Mouse (Mus musculus) neural tube, embryonic 13.5 days (tissue): ENCODE measurements around the gene Vrk1. TPM values are rescaled to one million over a fixed set of nuclear protein-coding genes. Genes with fewer than 3 reads are reported as not detected.

Experiments
- ATAC-seq: fragments of 200-750 bp; cut with Nextera tagmentation; 2 replicates; pipeline ENCODE4 v1.8.0; 2017; ENCODE audit warnings: low read depth, mild to moderate bottlenecking, moderate TSS enrichment, moderate library complexity
- H3K27ac ChIP-seq: fragments of 300-500 bp; sonication (generic); replicated peaks from 2 replicates; pipeline ENCODE4 v1.5.1; 2015; ENCODE audit warnings: moderate library complexity, mild to moderate bottlenecking, inconsistent platforms
- H3K27me3 ChIP-seq: fragments of 300-500 bp; sonication (generic); 2 replicates; pipeline ENCODE4 v1.6.1; 2015; ENCODE audit warnings: mild to moderate bottlenecking, inconsistent platforms
- H3K36me3 ChIP-seq: fragments of 300-500 bp; sonication (generic); 2 replicates; pipeline ENCODE4 v1.6.1; 2015; ENCODE audit warnings: mild to moderate bottlenecking, inconsistent platforms
- H3K4me1 ChIP-seq: fragments of 300-500 bp; sonication (generic); replicated peaks from 2 replicates; pipeline ENCODE4 v1.6.1; 2015; ENCODE audit warnings: inconsistent platforms
- H3K4me2 ChIP-seq: fragments of 300-500 bp; sonication (generic); 2 replicates; pipeline ENCODE4 v1.6.1; 2015; ENCODE audit warnings: inconsistent platforms, mild to moderate bottlenecking, moderate library complexity
- H3K4me3 ChIP-seq: fragments of 300-500 bp; sonication (generic); 2 replicates; pipeline ENCODE4 v1.5.1; 2015; ENCODE audit warnings: mild to moderate bottlenecking, inconsistent platforms
- H3K9ac ChIP-seq: fragments of 300-500 bp; sonication (generic); 2 replicates; pipeline ENCODE4 v1.6.1; 2015; ENCODE audit warnings: moderate library complexity, mild to moderate bottlenecking, inconsistent platforms
- H3K9me3 ChIP-seq: fragments of 300-500 bp; sonication (generic); 2 replicates; pipeline ENCODE4 v1.6.1; 2016; ENCODE audit warnings: inconsistent platforms
- WGBS: fragments of 180-500 bp; shearing (Covaris S2); methylation state at CpG from one replicate; pipeline ENCODE4 v1.1.7; 2015; 5-methylcytosine and 5-hydroxymethylcytosine counted together
- polyA plus RNA-seq: library from polyadenylated mRNA; unstranded; fragments of >200 nt; fragmentation: Nextera tagmentation; extraction: Ambion mirVana; gene quantifications from 2 replicates; pipeline ENCODE4 v1.2.1, GENCODE M21; 2015

The Vrk1 gene
- polyA plus RNA-seq, 1 experiment from 2014 or later = 36.4 TPM

DNA sequence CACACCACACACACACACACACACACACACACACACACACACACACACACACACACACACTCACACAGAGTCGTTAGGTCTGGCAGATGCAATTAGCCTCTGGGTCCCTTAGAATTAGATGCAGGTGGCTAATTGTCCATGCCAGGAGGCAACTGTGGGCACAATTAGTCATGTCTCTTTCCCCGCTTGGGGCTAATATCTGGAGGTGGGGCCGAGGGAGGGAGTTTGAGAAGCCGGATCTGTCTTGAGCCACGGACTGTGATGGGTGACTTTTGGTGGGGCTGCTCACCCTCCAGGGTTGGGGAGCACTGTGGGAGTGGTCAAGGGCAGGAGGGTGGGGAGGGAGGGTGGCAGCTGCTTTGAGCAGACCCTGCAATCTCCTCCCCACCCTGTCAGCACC lies 35.9 kb upstream of the Vrk1 start:
- peak overlapping the region; percentile 74 for H3K27ac ChIP-seq
- H3K9me3 ChIP-seq = no peaks in the 10 kb centered on the region
- H3K36me3 ChIP-seq = no peaks in the 10 kb centered on the region
- H3K4me1 ChIP-seq = peaks cover 13% of the 10 kb centered on the region
- no peaks in the 10 kb centered on the region for H3K27me3 ChIP-seq
- no peak overlapping the region for H3K4me3 ChIP-seq
- WGBS = 25% methylated on average over 5 of the region's 5 CpGs
- ATAC-seq = peak; percentile 63
- H3K4me2 ChIP-seq = no peak overlapping the region
- H3K9ac ChIP-seq = no peak overlapping the region

DNA sequence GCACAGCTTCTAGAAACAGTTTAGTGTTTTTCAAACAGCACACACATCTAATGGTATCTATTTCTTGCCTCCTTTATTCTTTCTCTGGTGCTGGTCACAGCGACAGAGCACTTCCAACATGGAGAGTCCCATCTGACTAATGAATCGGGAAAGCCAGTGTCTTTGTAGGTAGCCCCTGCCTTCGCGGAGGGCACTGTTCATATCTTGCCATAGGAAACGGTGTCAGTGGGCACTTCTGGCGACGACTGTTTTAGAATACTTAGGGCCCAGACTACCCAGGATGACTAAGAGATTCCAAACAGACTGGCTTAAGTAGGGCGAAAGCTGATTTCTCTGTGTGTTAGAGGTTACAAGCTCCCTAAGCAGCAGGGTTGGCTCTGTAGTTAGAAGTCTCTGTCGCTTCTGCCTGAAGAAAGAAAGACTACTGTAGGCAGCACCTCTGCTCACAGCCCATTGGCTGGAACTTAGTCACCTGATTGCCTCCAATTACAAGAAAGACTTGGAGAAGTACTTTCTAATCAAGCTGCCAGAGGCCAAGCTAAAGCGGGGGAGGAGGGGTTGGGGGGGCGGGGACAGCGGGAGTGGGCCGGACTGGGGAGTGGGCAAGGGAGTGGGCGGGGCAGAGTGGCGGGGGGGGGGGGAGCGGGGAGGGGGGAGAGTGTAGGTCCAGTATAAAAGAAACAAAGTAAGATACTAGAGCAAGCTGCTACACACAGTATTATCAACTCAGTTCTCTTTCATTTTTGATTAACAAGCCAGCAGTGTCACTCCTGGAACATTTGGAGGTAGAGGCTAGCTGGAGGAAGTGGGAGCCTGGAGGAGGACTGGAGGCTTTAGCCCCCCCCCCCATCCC lies 28.7 kb upstream of the Vrk1 start:
- 33% methylated on average over 11 of the region's 16 CpGs for WGBS
- H3K4me2 ChIP-seq = no peak overlapping the region
- H3K27ac ChIP-seq = no peak overlapping the region
- no peaks in the 10 kb centered on the region for H3K27me3 ChIP-seq
- ATAC-seq = no peak
- H3K4me1 ChIP-seq = no peaks in the 10 kb centered on the region
- H3K4me3 ChIP-seq = no peak overlapping the region
- no peak overlapping the region for H3K9ac ChIP-seq
- no peaks in the 10 kb centered on the region for H3K36me3 ChIP-seq
- H3K9me3 ChIP-seq = 0 out of 2 replicates have a peak, but pooled peaks cover 9% of the 10 kb centered on the region

GRCm38 (mm10) chr12:105981974-105982305 lies 28.1 kb upstream of the Vrk1 start:
- Histone ChIP-seq H3K27ac (no peak overlapping the region), H3K4me2 (no peak overlapping the region), H3K9ac (no peak overlapping the region), H3K4me3 (no peak overlapping the region), H3K9me3 (0 out of 2 replicates have a peak, but pooled peaks cover 9% of the 10 kb centered on the region), H3K4me1 (no peaks in the 10 kb centered on the region), H3K36me3 (no peaks in the 10 kb centered on the region), H3K27me3 (no peaks in the 10 kb centered on the region)
- 85% methylated on average over 6 of the region's 7 CpGs for WGBS
- no peak for ATAC-seq

DNA sequence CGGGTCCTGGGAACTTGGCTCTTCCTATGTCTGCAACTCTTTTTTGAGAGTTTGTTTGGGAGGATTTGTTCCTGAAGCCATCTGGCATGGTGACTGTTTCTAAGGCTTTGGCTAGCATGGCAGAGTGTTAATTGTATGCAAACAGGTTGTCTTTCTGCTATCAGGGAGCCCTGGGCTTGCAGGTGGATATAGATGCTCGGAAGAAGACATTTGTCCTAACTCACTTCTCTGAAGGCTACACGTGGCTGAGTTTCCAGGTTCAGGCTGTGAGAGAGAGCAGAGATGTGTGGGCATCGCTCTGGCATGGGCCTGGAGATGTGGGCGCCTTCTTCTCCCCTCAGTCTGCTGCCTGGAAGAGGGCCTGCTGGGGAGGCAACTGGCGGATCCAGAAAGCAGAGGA lies 27.4 kb upstream of the Vrk1 start:
- Histone ChIP-seq H3K4me2 (no peak overlapping the region), H3K36me3 (no peaks in the 10 kb centered on the region), H3K27ac (no peak overlapping the region), H3K9ac (no peak overlapping the region), H3K4me1 (no peaks in the 10 kb centered on the region), H3K4me3 (no peak overlapping the region), H3K9me3 (0 out of 2 replicates have a peak, but pooled peaks cover 9% of the 10 kb centered on the region), H3K27me3 (no peaks in the 10 kb centered on the region)
- 93% methylated on average over 6 of the region's 6 CpGs for WGBS
- ATAC-seq = no peak

GRCm38 (mm10) chr12:105983499-105983898 lies 26.5 kb upstream of the Vrk1 start:
- WGBS = 93% methylated on average over 9 of the region's 9 CpGs
- H3K36me3 ChIP-seq = no peaks in the 10 kb centered on the region
- no peak for ATAC-seq
- H3K9ac ChIP-seq = no peak overlapping the region
- no peak overlapping the region for H3K4me3 ChIP-seq
- H3K9me3 ChIP-seq = 0 out of 2 replicates have a peak, but pooled peaks cover 9% of the 10 kb centered on the region
- H3K4me1 ChIP-seq = no peaks in the 10 kb centered on the region
- H3K27me3 ChIP-seq = no peaks in the 10 kb centered on the region
- H3K4me2 ChIP-seq = no peak overlapping the region
- H3K27ac ChIP-seq = no peak overlapping the region

DNA sequence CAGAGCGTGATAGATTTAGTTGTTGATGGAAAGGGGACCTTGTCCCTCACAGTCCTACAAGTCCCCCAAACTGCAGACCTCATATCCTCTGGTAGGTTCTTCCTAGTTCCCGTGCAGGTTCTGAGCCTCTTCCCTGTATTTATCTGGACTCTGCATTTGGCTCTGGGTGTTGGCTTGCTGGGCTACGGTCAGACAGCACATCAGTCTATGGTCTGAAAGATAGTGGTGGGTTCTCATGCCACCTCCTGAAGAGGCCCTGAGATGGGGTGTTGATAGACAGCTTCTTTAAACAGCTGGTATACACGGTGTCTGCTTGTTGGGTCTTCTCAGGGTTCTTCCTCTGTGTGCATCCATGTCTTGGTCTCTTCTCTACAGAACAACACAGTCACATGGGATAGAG lies 21.6 kb upstream of the Vrk1 start:
- Histone ChIP-seq H3K27me3 (no peaks in the 10 kb centered on the region), H3K4me2 (no peak overlapping the region), H3K9me3 (0 out of 2 replicates have a peak, but pooled peaks cover 9% of the 10 kb centered on the region), H3K27ac (no peak overlapping the region), H3K36me3 (no peaks in the 10 kb centered on the region), H3K4me3 (no peak overlapping the region), H3K9ac (no peak overlapping the region), H3K4me1 (peaks cover 12% of the 10 kb centered on the region; the same call in 1 of the 2 replicates)
- ATAC-seq = no peak
- WGBS = 90% methylated on average over 4 of the region's 4 CpGs

GRCm38 (mm10) chr12:105992756-105993155 lies 17.3 kb upstream of the Vrk1 start:
- Histone ChIP-seq H3K4me3 (no peak overlapping the region), H3K36me3 (no peaks in the 10 kb centered on the region), H3K4me2 (no peak overlapping the region), H3K27me3 (no peaks in the 10 kb centered on the region), H3K9ac (no peak overlapping the region), H3K9me3 (no peaks in the 10 kb centered on the region), H3K27ac (peak overlapping the region; percentile 74), H3K4me1 (peaks cover 29% of the 10 kb centered on the region)
- 61% methylated on average over 5 of the region's 5 CpGs for WGBS
- no peak for ATAC-seq

DNA sequence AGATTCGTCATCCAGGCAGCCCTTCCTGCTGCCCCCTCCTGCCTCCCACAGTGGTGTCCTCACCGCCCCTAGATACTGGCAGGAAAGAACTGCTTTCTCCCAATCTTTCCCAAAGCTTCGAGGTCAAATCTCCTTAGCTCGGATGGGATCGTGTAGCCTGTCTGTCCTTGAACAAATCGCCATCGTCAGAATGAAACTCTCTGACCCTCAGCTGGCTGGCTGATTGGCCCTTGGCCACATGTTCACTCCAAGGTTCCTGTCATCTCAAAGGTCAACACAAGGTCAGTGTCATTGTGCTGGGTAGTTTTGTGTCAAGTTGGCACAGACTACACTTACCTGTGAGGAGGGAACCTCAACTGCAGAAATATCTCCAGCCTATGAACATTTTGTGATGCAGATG lies 16.7 kb upstream of the Vrk1 start:
- Histone ChIP-seq H3K9ac (no peak overlapping the region), H3K4me1 (peaks cover 29% of the 10 kb centered on the region), H3K27me3 (no peaks in the 10 kb centered on the region), H3K4me3 (no peak overlapping the region), H3K27ac (peak overlapping the region; percentile 74), H3K4me2 (no peak overlapping the region), H3K9me3 (no peaks in the 10 kb centered on the region), H3K36me3 (no peaks in the 10 kb centered on the region)
- ATAC-seq = no peak
- WGBS = 68% methylated on average over 7 of the region's 7 CpGs

DNA sequence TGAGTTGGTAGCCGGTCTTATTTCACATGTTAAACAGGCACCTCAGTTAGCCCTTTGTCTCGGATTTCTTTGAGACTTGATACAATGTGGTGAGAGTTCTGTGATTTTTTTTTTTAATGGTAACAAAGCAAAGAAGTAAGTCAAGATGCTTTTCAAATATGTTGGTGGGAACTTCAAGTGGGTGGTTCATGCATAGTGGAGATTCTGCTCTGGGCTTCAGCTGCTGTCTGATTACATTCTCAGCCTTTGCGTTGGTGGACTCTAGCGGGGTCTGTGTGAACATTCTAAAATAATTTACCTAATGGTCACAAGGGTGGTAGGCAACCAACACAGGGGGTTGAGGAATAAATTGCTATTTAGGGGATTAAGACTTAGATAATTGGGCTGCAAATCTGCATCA lies 14.1 kb upstream of the Vrk1 start:
- no peak for ATAC-seq
- Histone ChIP-seq H3K9ac (no peak overlapping the region), H3K27me3 (no peaks in the 10 kb centered on the region), H3K36me3 (no peaks in the 10 kb centered on the region), H3K4me1 (peaks cover 27% of the 10 kb centered on the region), H3K9me3 (no peaks in the 10 kb centered on the region), H3K4me3 (no peak overlapping the region), H3K4me2 (no peak overlapping the region), H3K27ac (no peak overlapping the region)
- WGBS = 66% methylated on average over 4 of the region's 4 CpGs

DNA sequence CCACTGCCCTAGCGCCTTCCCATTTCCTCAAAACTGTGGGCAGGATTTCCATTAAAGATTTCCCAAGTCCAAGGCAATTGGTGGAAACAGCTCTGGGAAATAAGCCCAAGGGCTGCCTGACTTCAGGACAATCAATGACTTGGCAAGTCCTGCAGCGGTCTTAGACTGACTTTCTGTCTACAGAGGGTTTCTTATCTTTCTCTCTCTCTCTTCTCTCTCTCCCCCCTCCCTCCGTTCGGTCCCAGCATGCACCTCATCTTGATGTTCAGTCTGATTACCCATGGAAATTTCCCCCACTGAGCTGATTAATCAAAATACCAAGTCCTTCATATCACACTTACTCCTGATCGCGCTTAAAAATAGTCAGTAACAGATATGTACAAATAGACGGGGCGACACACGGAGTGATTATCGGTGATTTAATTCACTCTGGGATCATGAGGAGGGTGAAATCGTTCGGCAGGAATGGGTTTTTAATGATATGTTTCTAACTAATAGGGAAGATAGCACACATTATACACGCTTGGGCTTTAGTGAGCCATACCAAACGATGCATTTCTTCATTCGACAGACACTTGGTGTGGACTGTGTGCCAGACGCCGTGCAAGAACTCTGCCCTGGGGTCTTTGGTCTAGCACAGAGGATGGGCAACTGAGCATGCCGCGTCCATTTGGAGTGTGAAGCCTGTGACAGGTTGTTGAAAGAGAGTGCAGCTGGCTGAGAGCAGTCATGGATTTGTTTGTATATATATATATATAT lies 12.8 kb upstream of the Vrk1 start:
- peaks cover 24% of the 10 kb centered on the region for H3K4me1 ChIP-seq
- H3K27me3 ChIP-seq = no peaks in the 10 kb centered on the region
- 0 out of 2 replicates have a peak overlapping the region, but pooled peaks have one; percentile 30 for H3K27ac ChIP-seq
- H3K4me3 ChIP-seq = no peak overlapping the region
- H3K4me2 ChIP-seq = 0 out of 2 replicates have a peak overlapping the region, but pooled peaks have one; percentile 18
- no peak overlapping the region for H3K9ac ChIP-seq
- 0 out of 2 replicates have a peak, but pooled peaks have one; percentile 17 for ATAC-seq
- H3K36me3 ChIP-seq = no peaks in the 10 kb centered on the region
- 62% methylated on average over 19 of the region's 19 CpGs for WGBS
- no peaks in the 10 kb centered on the region for H3K9me3 ChIP-seq

DNA sequence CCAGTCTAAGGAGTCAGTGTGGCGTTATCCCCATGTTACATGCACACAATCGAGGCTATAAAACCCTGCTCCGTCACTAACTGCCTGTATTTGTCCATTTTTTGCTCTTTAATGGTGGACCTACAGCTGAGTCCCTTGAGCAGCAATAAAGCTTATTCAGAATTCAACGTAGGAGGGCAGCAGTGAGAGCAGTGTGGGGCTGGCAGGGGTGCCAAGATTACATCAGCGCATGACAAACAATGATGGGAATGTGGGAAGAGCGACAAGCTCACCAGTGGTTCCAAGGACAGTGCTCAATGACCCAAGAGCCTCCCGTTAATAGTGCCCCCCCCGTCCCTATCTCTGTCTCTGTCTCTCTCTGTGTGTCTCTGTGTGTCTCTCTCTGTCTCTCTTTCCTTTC lies 8.3 kb upstream of the Vrk1 start:
- no peak overlapping the region for H3K4me3 ChIP-seq
- ATAC-seq = no peak
- no peaks in the 10 kb centered on the region for H3K9me3 ChIP-seq
- 44% methylated on average over 8 of the region's 8 CpGs for WGBS
- no peak overlapping the region for H3K27ac ChIP-seq
- H3K27me3 ChIP-seq = no peaks in the 10 kb centered on the region
- peaks cover 10% of the 10 kb centered on the region; the same call in 1 of the 2 replicates for H3K4me1 ChIP-seq
- no peak overlapping the region for H3K9ac ChIP-seq
- no peaks in the 10 kb centered on the region for H3K36me3 ChIP-seq
- H3K4me2 ChIP-seq = no peak overlapping the region

DNA sequence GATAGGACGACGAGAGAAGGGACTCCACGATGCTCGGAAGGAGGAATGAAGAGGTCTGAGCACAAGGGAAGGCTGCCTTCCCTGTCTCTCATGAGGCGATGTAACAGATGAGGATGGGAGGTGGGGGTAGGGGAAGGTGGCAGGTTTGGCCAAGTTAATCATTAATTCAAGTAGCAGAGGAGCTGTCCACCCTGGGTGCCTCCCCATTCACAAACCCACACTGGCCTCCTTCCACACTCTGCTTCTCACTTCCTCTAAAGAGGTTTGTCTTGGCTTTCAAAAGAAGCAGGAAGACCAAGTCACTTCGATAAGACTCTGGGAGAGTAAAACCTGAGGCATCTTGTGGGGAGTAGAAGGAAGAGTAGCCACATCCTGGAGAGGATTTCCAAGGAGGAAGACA lies 5.3 kb upstream of the Vrk1 start:
- H3K9me3 ChIP-seq = no peaks in the 10 kb centered on the region
- no peak overlapping the region for H3K4me3 ChIP-seq
- H3K27ac ChIP-seq = no peak overlapping the region
- H3K4me2 ChIP-seq = no peak overlapping the region
- no peaks in the 10 kb centered on the region for H3K27me3 ChIP-seq
- no peaks in the 10 kb centered on the region for H3K36me3 ChIP-seq
- H3K9ac ChIP-seq = no peak overlapping the region
- no peak for ATAC-seq
- WGBS = 77% methylated on average over 6 of the region's 6 CpGs
- H3K4me1 ChIP-seq = peaks cover 2% of the 10 kb centered on the region; the same call in 1 of the 2 replicates
